Mouse (Mus musculus): Measurements from ENCODE around the gene Cradd. TPM values are rescaled to one million over a fixed set of nuclear protein-coding genes. Genes with fewer than 3 reads are reported as not detected.

The Cradd gene
- total and polyA plus RNA-seq, 3 experiments, result 1.9 to 9.0 TPM; not detected in 1

GRCm38 (mm10) chr10:95145204-95145926, 178.6 kb downstream of the Cradd start:
- H3K4me1 ChIP-seq (ENCODE audit: control insufficient read depth in 1 of 2, insufficient read depth in 2 of 2, low read length in 2 of 2), result peaks cover 0 to 14% of the 10 kb centered on the region in 2 experiments; a peak in 2 of 4 replicates
- peaks cover 0 to 1% of the 10 kb centered on the region in 2 experiments; a peak in 2 of 4 replicates for H3K27me3 ChIP-seq (ENCODE audit: control insufficient read depth in 1 of 2, insufficient read depth in 2 of 2, low read length in 2 of 2)
- H3K27ac ChIP-seq (ENCODE audit: control insufficient read depth, low read depth, low read length), result no peak overlapping the region

DNA sequence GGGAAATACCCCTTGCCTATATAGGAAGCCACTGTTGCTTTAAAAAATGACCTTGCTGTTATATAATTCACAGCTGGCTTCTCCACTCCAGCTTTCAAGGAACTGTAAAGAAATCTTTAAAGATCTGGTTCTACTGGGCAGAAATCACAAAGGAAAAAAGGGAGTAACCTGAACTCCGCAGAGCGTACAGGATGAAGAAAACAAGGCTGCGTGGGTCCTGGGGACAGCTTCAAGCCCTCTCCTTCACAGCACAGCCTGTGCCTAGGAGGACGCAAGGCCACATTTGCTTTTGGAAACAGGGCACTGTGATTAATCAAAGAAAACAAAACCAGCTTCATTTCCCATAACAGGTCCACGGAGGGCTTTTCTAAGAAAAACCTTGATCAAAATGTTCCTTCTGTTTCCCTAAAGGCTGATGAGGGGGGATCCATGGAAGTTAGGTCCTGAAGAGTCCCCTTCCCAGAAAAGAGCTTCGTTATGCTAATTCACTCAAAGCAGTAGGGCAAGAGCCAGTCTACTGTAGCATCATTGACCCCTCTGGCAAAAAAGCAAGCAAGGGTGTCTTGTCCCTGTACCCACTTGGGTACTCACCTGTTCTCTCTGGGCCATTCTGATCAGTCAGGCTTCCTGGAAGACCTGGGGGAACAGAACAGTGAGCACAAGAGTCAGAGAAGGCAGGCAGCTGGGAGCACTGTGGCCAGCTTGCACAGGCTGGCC, 179.4 kb downstream of the Cradd start:
- H3K9me3 ChIP-seq (replicated peaks; ENCODE audit: insufficient read depth, low read length), result no peaks in the 10 kb centered on the region
- no peak overlapping the region for H3K27ac ChIP-seq (ENCODE audit: control insufficient read depth, low read depth, low read length)
- DNase-seq (ENCODE audit: low read depth, low spot score), result no peak
- peaks cover 0 to 1% of the 10 kb centered on the region in 2 experiments; a peak in 2 of 4 replicates for H3K27me3 ChIP-seq (ENCODE audit: control insufficient read depth in 1 of 2, insufficient read depth in 2 of 2, low read length in 2 of 2)
- TF ChIP-seq CHD1 (IDR thresholded peaks at IDR 0.05; ENCODE audit: low read depth, low read length), result no peak
- TF ChIP-seq ZMIZ1 (IDR thresholded peaks at IDR 0.05; ENCODE audit: low read depth, low read length), result no peak
- no peak for TF ChIP-seq ELF1 (IDR thresholded peaks at IDR 0.05; ENCODE audit: low read depth, low read length)
- TF ChIP-seq NRF1 (IDR thresholded peaks at IDR 0.05; ENCODE audit: insufficient read depth, low read depth, low read length, poor library complexity, severe bottlenecking), result no peak
- no peak for TF ChIP-seq POLR2AphosphoS5 (IDR thresholded peaks at IDR 0.05; ENCODE audit: borderline replicate concordance, low read depth, low read length)
- no peak for TF ChIP-seq TCF12 (IDR thresholded peaks at IDR 0.05; ENCODE audit: low read depth, low read length)
- no peak for TF ChIP-seq BHLHE40 (IDR thresholded peaks at IDR 0.05; ENCODE audit: borderline replicate concordance, low read depth, low read length)
- H3K4me3 ChIP-seq (ENCODE audit: control insufficient read depth in 1 of 2, insufficient read depth in 1 of 2, low read depth in 2 of 2, low read length in 2 of 2), result no peak overlapping the region
- H3K9ac ChIP-seq (ENCODE audit: control insufficient read depth, low read depth, low read length, poor library complexity, severe bottlenecking), result no peak overlapping the region
- H3K79me2 ChIP-seq (ENCODE audit: control insufficient read depth, insufficient read depth, low read length, poor library complexity), result no peaks in the 10 kb centered on the region
- H3K4me1 ChIP-seq (ENCODE audit: control insufficient read depth in 1 of 2, insufficient read depth in 2 of 2, low read length in 2 of 2), result peaks cover 0 to 9% of the 10 kb centered on the region in 2 experiments; a peak in 2 of 4 replicates
- peaks cover 0 to 5% of the 10 kb centered on the region in 2 experiments; a peak in 2 of 4 replicates for H3K36me3 ChIP-seq (ENCODE audit: control insufficient read depth in 1 of 2, insufficient read depth in 2 of 2, low read length in 2 of 2)

More at GRCm38 (mm10) chr10:95145204-95145926, 178.6 kb downstream of the Cradd start:
- H3K9ac ChIP-seq (ENCODE audit: control insufficient read depth, low read depth, low read length, poor library complexity, severe bottlenecking), result no peak overlapping the region
- H3K9me3 ChIP-seq (replicated peaks; ENCODE audit: insufficient read depth, low read length), result no peaks in the 10 kb centered on the region
- H3K79me2 ChIP-seq (ENCODE audit: control insufficient read depth, insufficient read depth, low read length, poor library complexity), result no peaks in the 10 kb centered on the region
- no peak for DNase-seq (ENCODE audit: low read depth, low spot score)
- peaks cover 0 to 9% of the 10 kb centered on the region in 2 experiments; a peak in 2 of 4 replicates for H3K36me3 ChIP-seq (ENCODE audit: control insufficient read depth in 1 of 2, insufficient read depth in 2 of 2, low read length in 2 of 2)
- TF ChIP-seq ELF1 (IDR thresholded peaks at IDR 0.05; ENCODE audit: low read depth, low read length), result no peak
- TF ChIP-seq POLR2AphosphoS5 (IDR thresholded peaks at IDR 0.05; ENCODE audit: borderline replicate concordance, low read depth, low read length), result no peak
- TF ChIP-seq MXI1 (IDR thresholded peaks at IDR 0.05; ENCODE audit: low read depth, low read length), result no peak
- TF ChIP-seq NRF1 (IDR thresholded peaks at IDR 0.05; ENCODE audit: insufficient read depth, low read depth, low read length, poor library complexity, severe bottlenecking), result no peak
- TF ChIP-seq POLR2A (IDR thresholded peaks at IDR 0.05; ENCODE audit: control insufficient read depth in 1 of 2, insufficient read depth in 1 of 2, low read depth in 1 of 2, low read length in 2 of 2, poor library complexity in 1 of 2), result no peak
- no peak for TF ChIP-seq MAX (IDR thresholded peaks at IDR 0.05; ENCODE audit: low read length)
- no peak for TF ChIP-seq HCFC1 (IDR thresholded peaks at IDR 0.05; ENCODE audit: low read depth, low read length)
- TF ChIP-seq UBTF (IDR thresholded peaks at IDR 0.05; ENCODE audit: borderline replicate concordance, insufficient read depth, low read depth, low read length), result no peak
- no peak for TF ChIP-seq JUND (IDR thresholded peaks at IDR 0.05; ENCODE audit: low read depth, low read length)
- no peak for TF ChIP-seq ETS1 (IDR thresholded peaks at IDR 0.05; ENCODE audit: low read depth, low read length)
- TF ChIP-seq CHD1 (IDR thresholded peaks at IDR 0.05; ENCODE audit: low read depth, low read length), result no peak
- no peak for TF ChIP-seq USF2 (IDR thresholded peaks at IDR 0.05; ENCODE audit: borderline replicate concordance in 1 of 2, insufficient read depth in 1 of 2, low read depth in 1 of 2, low read length in 2 of 2)
- no peak for TF ChIP-seq MEF2A (IDR thresholded peaks at IDR 0.05; ENCODE audit: extremely low read depth, insufficient replicate concordance, low read depth, low read length, poor library complexity, severe bottlenecking)
- TF ChIP-seq CTCF (IDR thresholded peaks at IDR 0.05 in 2 of 3, conservative IDR thresholded peaks at IDR 0.05 in 1 of 3; ENCODE audit: control insufficient read depth in 1 of 3, insufficient read depth in 1 of 3, low read depth in 2 of 3, low read length in 3 of 3, poor library complexity in 1 of 3, severe bottlenecking in 1 of 3), result no peak
- no peak for TF ChIP-seq GATA1 (IDR thresholded peaks at IDR 0.05; ENCODE audit: low read depth, low read length)
- no peak for TF ChIP-seq KAT2A (conservative IDR thresholded peaks at IDR 0.05; ENCODE audit: low read depth, low read length)
- H3K4me3 ChIP-seq (ENCODE audit: control insufficient read depth in 1 of 2, insufficient read depth in 1 of 2, low read depth in 2 of 2, low read length in 2 of 2), result no peak overlapping the region
